Mouse (Mus musculus): Measurements from ENCODE around the gene Pram1.
A peak's percentile ranks its signal among the peaks of the same experiment; 100 is the strongest.

Pram1 gene

GRCm38 (mm10) chr17:33673837-33674236, 36.0 kb downstream of the Pram1 start:
- DNase-seq, result no peak

GRCm38 (mm10) chr17:33675452-33675851, 37.6 kb downstream of the Pram1 start:
- DNase-seq, result no peak

DNA sequence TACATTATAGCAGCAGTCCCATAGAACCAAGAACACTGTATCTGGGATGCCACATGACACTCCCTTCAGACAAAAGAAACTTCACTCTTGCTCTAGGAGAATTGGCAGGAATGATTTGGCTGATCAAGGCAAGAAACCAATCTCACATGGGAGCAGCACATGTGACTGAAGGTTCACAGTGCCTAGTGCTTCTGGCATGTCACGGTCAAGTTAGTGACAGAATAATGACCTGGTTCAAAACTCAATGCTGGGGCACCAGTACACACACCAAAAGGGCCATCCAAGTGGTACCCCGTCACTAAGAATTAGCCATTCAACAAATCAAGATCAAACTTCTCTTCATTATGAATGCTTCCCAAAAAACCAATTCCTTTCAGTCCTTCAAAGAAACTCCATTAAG, 38.2 kb downstream of the Pram1 start:
- DNase-seq, result no peak

DNA sequence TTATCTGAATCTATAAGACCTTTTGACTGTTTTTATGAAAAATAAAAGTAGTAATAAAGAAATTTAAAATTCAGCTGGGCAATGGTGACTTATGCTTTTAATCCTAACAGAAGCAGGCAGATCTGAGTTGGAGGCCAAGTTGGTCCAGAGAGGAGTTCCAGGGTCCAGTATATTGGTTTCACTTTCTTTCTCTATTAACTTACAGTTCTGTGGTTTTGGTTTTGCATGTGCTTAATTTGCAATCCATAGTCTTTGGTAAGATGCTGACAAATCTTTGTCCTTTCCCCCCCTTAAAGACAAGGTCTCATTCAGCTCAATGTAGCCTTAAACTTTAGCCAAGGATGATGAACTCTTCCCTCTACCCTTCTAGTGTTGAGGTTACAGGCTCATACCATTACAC, 40.9 kb downstream of the Pram1 start:
- DNase-seq, result no peak

DNA sequence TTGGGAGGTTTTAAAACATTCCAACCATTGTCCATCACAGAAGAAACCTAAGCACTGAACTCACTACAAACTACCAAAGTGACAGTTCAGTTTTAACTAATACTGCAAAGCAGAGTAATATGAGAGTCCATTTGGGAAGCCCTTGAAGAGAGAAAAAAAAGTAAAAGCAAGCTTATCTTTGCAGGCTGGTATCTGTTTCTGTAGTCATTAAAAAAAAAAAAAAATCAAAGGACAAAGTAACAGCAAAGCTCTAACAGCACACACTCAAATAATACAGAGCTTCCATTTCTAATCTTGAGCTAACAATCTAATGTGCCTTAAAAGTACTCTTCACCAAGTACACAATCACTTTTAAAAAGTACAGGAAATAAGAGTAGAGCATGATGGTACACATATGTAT, 43.9 kb downstream of the Pram1 start:
- no peak for DNase-seq

DNA sequence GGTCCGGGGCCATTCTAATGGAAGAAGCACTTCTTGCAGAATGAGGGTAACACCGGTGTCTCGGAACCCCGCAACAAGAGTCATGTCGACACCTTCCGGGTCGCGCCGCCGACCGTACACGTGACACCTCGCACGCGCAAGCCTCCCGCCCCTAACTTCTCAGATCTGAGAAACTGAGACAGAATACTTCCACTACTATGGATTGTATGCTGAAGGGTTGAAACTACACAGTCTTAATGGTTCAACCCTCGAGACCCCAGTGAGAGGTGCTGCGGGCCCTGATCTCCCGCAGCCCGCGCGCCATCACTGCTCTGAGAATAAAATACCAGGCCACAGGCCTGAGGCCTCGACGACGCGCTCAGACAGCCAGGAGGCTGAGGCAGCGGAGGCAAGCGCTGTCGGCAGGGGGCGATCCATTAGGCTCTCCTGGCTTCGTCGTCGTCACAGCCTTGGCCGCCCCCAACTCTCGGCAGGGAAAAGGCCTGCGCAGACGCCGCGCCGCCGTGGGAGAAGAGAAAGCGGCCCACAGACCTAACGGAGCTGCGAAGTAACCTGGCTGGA, 46.9 kb downstream of the Pram1 start:
- peak; percentile 81 for DNase-seq

- DNase-seq, result peak; percentile 97
Measured at GRCm38 (mm10) chr17:33685249-33685653, 47.4 kb downstream of the Pram1 start.

DNA sequence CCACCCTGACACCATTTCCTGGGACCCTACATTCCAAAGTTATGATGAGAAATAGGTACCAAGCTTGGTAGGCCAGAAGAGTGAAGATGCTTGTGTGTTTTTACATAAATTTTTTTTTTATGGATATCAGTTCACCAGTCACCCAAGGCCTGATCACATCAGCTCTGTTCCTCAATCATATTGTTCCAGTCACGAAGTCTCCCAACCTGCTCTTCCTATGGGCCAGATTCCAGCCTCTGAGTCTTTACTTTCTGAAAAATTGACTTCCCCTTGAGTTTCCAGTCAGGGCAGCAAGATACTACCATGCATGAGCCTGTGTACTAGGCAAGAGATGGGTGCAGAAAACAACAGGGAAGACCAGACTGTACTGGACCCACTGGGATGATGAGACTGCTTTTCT, 48.9 kb downstream of the Pram1 start, which contains the start of gene Hnrnpm:
Hnrnpm (minus strand) TSS at position 101 of the 400 bp plus-strand sequence.
- DNase-seq, result no peak

Data from right cerebral cortex, postnatal 25 days (tissue).